Mouse (Mus musculus) brain, embryonic 14.5 days (tissue): ENCODE data around the gene Zfp369. TPM values are rescaled to one million over a fixed set of nuclear protein-coding genes. Genes with fewer than 3 reads are reported as not detected.
A peak's percentile ranks its signal among the peaks of the same experiment; 100 is the strongest.
"Not testable (repeated sequence)": the region's sequence is repeated elsewhere in the genome, so short reads cannot be mapped to it uniquely, and the experiment has no call there.

Experiments used
- DNase-seq: peaks from one replicate; pipeline ENCODE4 v3.0.0-alpha.2; 2011; ENCODE audit warnings: low read depth
- CTCF ChIP-seq: fragments of 200-500 bp; IDR thresholded peaks from 2 replicates; pipeline ENCODE4 v1.5.1; 2012; ENCODE audit warnings: inconsistent platforms, mild to moderate bottlenecking, moderate library complexity, borderline replicate concordance; ENCODE audit not compliant: insufficient read depth, insufficient read length; ENCODE audit errors: extremely low read depth
- POLR2A ChIP-seq: fragments of 200-500 bp; IDR thresholded peaks from 2 replicates; pipeline ENCODE4 v1.6.1; 2012; ENCODE audit warnings: mild to moderate bottlenecking, inconsistent platforms, borderline replicate concordance; ENCODE audit not compliant: poor library complexity, insufficient read depth, insufficient read length, severe bottlenecking; ENCODE audit errors: extremely low read depth
- polyA plus RNA-seq: library from polyadenylated mRNA; depleted of rRNA; stranded (reverse); fragments of >200 nt; gene quantifications from 2 replicates; pipeline ENCODE4 v1.2.3, GENCODE M21; 2012; rRNA removed

Zfp369 gene
- polyA plus RNA-seq, 1 experiment = 63.2 TPM

DNA sequence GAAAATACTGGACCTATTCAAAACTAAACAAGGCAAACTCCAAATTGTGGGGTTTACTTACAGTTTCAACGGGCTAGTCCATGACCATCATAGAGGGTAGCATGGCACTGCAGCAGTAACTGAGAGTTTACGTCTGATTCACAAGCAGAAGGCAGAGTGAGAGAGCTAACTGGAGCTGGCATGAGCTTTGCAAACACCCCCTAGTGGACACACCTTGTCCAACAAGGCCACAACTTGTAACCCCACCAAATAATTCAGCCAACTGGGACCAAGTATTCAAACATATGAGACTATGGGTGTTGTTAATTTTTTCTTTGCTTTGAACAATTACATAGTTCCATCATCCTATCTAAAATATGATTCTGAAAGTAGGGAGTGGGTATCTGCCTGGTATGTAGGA lies 8.2 kb downstream of the Zfp369 start:
- TF ChIP-seq CTCF = no peak
- no peak for TF ChIP-seq POLR2A
- DNase-seq = no peak

DNA sequence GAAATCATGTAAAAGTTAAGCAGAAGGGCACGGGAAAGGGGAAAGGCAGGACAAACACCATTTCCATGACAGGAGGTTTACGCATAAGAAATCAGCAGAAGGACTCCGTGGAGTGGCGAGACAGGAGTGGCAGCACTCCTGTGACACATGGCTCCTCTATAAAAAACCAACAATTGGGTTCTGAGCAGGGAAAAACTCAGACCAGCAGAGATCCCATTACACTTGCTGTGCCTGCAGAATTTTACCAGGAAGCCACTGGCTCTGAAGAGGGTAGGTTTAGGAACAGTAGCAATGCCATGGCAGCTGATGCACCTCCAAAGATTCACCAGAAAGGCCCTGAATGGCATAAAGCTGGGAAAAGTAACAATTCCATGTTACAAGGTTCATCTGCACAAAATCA lies 17.7 kb downstream of the Zfp369 start:
- no peak for DNase-seq
- TF ChIP-seq CTCF (no peak), POLR2A (no peak)

DNA sequence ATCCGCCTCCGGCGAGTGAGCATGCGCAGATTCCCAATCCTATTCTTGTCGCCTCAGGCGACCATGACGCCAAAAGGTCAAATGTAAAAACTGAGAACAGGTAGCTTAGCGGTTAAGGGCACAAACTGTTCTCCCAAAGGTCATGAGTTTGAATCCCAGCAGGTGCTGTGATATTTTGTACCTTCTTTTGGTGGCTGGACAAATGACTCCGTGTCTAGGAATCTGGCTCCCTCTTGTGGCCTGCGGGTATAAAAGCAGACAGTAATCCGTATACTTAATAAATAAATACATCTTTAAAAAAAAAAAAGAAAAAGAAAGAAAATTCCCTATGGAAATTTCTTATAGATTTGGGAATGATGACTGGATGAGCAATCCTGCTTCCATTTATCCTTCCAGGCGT lies 32.2 kb downstream of the Zfp369 start:
- DNase-seq = peak; percentile 6

DNA sequence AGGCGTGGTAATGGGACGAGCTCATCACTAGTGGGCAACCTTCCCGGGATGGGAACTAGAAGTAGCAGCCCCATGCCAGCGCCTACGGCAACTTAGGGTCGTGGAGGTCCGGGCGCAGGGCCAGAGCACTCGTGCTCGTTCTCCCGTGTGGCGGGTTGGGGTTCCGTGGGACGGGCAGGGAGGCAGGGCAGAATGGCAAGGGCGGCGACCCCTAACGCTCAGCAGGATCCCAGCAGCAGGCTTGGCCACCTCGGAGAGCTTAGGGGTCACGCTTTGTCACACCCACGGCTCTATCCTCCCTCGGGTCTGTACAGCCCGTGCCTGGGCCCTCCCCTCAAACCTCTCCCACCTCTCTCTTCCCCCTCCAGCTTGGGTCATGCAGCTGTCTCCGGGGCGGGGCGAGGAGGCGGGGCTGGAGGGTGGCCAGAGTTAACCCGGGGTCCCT lies 32.7 kb downstream of the Zfp369 start:
- no peak for TF ChIP-seq POLR2A
- no peak for TF ChIP-seq CTCF
- no peak for DNase-seq

DNA sequence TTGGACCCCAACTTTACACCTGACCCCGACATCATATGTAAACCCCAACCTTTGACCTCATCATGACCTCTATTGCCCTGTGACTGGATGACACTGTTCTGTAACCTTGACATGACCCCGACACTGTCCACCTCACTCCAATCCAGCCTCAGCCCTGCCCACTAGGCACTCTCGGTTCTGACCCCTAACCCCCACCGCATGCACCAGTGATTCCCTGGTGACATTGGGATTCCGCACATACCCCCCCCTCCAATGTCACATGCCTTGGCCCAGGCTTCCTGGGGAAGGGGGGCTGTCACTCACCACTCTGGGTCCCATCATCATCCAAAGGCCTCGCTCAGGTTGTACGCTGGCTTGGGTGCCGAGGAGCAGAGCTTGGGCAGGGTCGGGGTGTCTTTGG lies 33.2 kb downstream of the Zfp369 start:
- no peak for DNase-seq
- TF ChIP-seq POLR2A = no peak
- TF ChIP-seq CTCF = no peak

DNA sequence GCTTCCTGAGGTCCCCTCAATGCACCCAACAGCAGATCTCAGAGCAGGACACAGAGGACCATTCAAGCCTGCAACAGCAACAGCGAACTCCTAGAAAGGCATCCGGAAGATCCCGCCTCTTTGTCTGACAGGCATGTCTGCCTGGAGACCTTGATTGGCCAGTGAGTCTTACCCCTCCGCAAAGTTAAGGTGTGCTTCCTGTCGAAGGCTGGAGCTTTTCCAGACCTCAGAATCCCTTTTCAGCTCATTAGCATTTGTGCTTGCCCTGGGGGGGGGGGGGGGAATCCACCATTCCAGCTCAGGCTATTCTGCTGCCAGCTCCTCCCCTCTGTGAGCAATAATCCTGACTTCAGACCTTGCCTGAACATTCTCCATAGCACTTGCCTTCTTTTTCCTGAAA lies 69.9 kb downstream of the Zfp369 start:
- not testable (repeated sequence) for DNase-seq

DNA sequence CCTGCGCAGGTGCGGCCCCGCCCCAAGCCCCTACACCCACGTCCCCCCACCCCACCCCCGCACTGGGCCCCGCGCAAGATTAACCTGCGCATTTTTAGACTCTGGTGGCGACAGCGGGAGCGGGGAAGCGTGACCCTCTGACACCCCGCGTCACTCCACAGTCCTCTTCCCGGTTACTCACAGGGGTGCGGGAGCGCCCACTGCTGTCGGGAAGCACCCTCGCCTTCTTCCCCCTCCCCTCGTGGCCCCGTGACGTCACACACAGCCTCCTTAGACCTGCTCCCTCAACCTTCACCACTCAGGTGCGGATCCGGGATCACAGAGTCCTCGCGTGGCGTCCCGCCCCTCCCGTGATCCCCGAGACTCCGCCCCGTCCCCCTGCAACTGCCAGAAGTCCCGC lies 73.2 kb downstream of the Zfp369 start:
- DNase-seq = not testable (repeated sequence)

Other genes with a start within 250 kb of the Zfp369 start
- gene Spata31d1c, start 245.8 kb upstream of the Zfp369 start, polyA plus RNA-seq = not detected in 2 replicates
- gene Prss47, start 226.1 kb upstream of the Zfp369 start, polyA plus RNA-seq = not detected in 2 replicates
- gene Mfsd14b, start 165.8 kb upstream of the Zfp369 start, polyA plus RNA-seq = 21.6 and 22.8 TPM in 2 replicates
- gene Olfr465-ps1, start 140.7 kb upstream of the Zfp369 start, polyA plus RNA-seq = not detected in 2 replicates
- not detected in 2 replicates for gene Olfr466, start 128.6 kb upstream of the Zfp369 start, polyA plus RNA-seq
- 0.08 TPM in 1 of 2 replicates, not detected in the other for gene Nlrp4f, start 72.8 kb upstream of the Zfp369 start, polyA plus RNA-seq
- gene Gm10775, start 19.3 kb upstream of the Zfp369 start, polyA plus RNA-seq = 0.11 and 0.29 TPM in 2 replicates
- not detected in 2 replicates for gene Gm10139, start 233.9 kb downstream of the Zfp369 start, polyA plus RNA-seq